Mouse (Mus musculus): ENCODE results near the gene Chek1. TPM values are rescaled to one million over a fixed set of nuclear protein-coding genes. Genes with fewer than 3 reads are reported as not detected.

Gene Chek1
- 2.1 TPM for polyA plus RNA-seq (2017; shearing (Covaris generic))

GRCm38 (mm10) chr9:36727034-36727755 is at the start of gene Chek1:
TSS of gene Chek1 (minus strand) at chr9:36727065.

GRCm38 (mm10) chr9:36767203-36768143 is 40.6 kb upstream of the Chek1 start, which contains the start of gene Stt3a:
TSS of gene Stt3a (minus strand) at chr9:36767679.

DNA sequence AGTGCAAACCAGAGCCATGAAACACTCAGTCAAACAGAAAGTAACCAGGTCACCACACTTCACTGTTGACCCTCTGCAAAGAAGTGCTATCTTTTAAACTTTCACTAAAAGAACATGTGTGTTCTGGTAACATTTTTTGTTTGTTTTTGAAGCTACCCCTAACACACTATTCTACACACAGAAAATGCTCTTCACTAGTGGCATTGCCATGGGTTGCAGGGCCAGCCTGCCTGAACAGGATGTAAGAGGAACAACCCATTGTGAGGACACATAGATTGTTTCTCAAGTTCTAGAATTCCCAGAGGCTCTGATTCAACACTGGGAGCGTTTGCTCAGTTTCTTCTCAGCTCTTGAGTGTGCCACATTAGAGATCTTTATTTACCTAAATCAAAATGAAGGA is 33.9 kb downstream of the Chek1 start, which contains the start of gene Acrv1:
TSS of gene Acrv1 (plus strand) at position 301 of the 400 bp plus-strand sequence.

Other genes with a start within 250 kb of the Chek1 start
- not detected for gene Gm5615, start 185.1 kb downstream of the Chek1 start, polyA plus RNA-seq (2017; shearing (Covaris generic))
- not detected for gene Gm17689, start 144.4 kb downstream of the Chek1 start, polyA plus RNA-seq (2017; shearing (Covaris generic))
- not detected for gene A630095E13Rik, start 83.7 kb downstream of the Chek1 start, polyA plus RNA-seq (2017; shearing (Covaris generic))
- gene Acrv1, start 33.8 kb downstream of the Chek1 start, polyA plus RNA-seq (2017; shearing (Covaris generic)) = not detected
- gene Stt3a, start 40.6 kb upstream of the Chek1 start, polyA plus RNA-seq (2017; shearing (Covaris generic)) = 155 TPM
- 39.0 TPM for gene Ei24, start 70.3 kb upstream of the Chek1 start, polyA plus RNA-seq (2017; shearing (Covaris generic))
- gene Fez1, start 94.8 kb upstream of the Chek1 start, polyA plus RNA-seq (2017; shearing (Covaris generic)) = not detected

Measured in naive thymus-derived CD4-positive, alpha-beta T cell, adult 5 months (primary cell).